8 mouse cellular contexts compared by ENCODE assay signal in genomic region chr2:23068370-23068737, GRCm38 (mm10). TPM values are rescaled to one million over a fixed set of nuclear protein-coding genes. Genes with fewer than 3 reads are reported as not detected.
A peak's percentile ranks its signal among the peaks of the same experiment; 100 is the strongest.
DNase-seq lines count a peak whose midpoint lies in the region; ATAC-seq lines count a peak whose summit lies in the region.

No protein-coding gene starts in this region.

- H3K36me3 ChIP-seq in neural tube, embryonic 11.5 days (ENCODE audit: control insufficient read depth, insufficient read depth, low read length): no peaks in the 10 kb centered on the region
- no peaks in the 10 kb centered on the region for H3K36me3 ChIP-seq in embryonic facial prominence, embryonic 15.5 days
- H3K36me3 ChIP-seq in intestine, embryonic 15.5 days: no peaks in the 10 kb centered on the region
- H3K36me3 ChIP-seq in midbrain, embryonic 16.5 days (ENCODE audit: control insufficient read depth, insufficient read depth, low read length): no peaks in the 10 kb centered on the region

- peak overlapping the region; percentile 74 for H3K9ac ChIP-seq in neural tube, embryonic 11.5 days (ENCODE audit: low read length)
- peak overlapping the region; percentile 80 for H3K9ac ChIP-seq in embryonic facial prominence, embryonic 15.5 days
- H3K9ac ChIP-seq in intestine, embryonic 15.5 days: peak overlapping the region; percentile 78
- H3K9ac ChIP-seq in midbrain, embryonic 16.5 days (ENCODE audit: low read depth, low read length): peak overlapping the region; percentile 80

- ATAC-seq in neural tube, embryonic 11.5 days (ENCODE audit: insufficient read depth, low FRiP score, low TSS enrichment): peak; percentile 66
- ATAC-seq in embryonic facial prominence, embryonic 15.5 days (ENCODE audit: insufficient number of reproducible peaks, low FRiP score, low TSS enrichment, low read depth): peak; percentile 41; the same call in 1 of the 2 replicates
- peak; percentile 75 for ATAC-seq in intestine, embryonic 15.5 days
- peak; percentile 78 for ATAC-seq in midbrain, embryonic 16.5 days

- under 1% methylated on average over 21 of the region's 21 CpGs for WGBS in neural tube, embryonic 11.5 days
- WGBS in embryonic facial prominence, embryonic 15.5 days: under 1% methylated on average over 21 of the region's 21 CpGs
- WGBS in intestine, embryonic 15.5 days: under 1% methylated on average over 21 of the region's 21 CpGs
- 0% methylated on average over 21 of the region's 21 CpGs for WGBS in midbrain, embryonic 16.5 days

- no peaks in the 10 kb centered on the region for H3K27me3 ChIP-seq in neural tube, embryonic 11.5 days (ENCODE audit: control insufficient read depth, insufficient read depth, low read length)
- H3K27me3 ChIP-seq in embryonic facial prominence, embryonic 15.5 days: no peaks in the 10 kb centered on the region
- H3K27me3 ChIP-seq in intestine, embryonic 15.5 days (replicated peaks): no peaks in the 10 kb centered on the region
- H3K27me3 ChIP-seq in midbrain, embryonic 16.5 days (ENCODE audit: control insufficient read depth, insufficient read depth, low read depth, low read length): no peaks in the 10 kb centered on the region

- peak overlapping the region; percentile 87 for H3K27ac ChIP-seq in neural tube, embryonic 11.5 days (ENCODE audit: low read depth, low read length)
- peak overlapping the region; percentile 96 for H3K27ac ChIP-seq in embryonic facial prominence, embryonic 15.5 days (replicated peaks)
- H3K27ac ChIP-seq in intestine, embryonic 15.5 days: peak overlapping the region; percentile 96
- peak overlapping the region; percentile 93 for H3K27ac ChIP-seq in midbrain, embryonic 16.5 days (ENCODE audit: low read length)

- no peaks in the 10 kb centered on the region for H3K4me1 ChIP-seq in neural tube, embryonic 11.5 days (ENCODE audit: control insufficient read depth, insufficient read depth, low read length)
- no peaks in the 10 kb centered on the region for H3K4me1 ChIP-seq in embryonic facial prominence, embryonic 15.5 days
- no peaks in the 10 kb centered on the region for H3K4me1 ChIP-seq in intestine, embryonic 15.5 days (replicated peaks)
- H3K4me1 ChIP-seq in midbrain, embryonic 16.5 days (ENCODE audit: control insufficient read depth, insufficient read depth, low read length): peaks cover 17% of the 10 kb centered on the region

- H3K9me3 ChIP-seq in neural tube, embryonic 11.5 days (ENCODE audit: control insufficient read depth, low read length): no peaks in the 10 kb centered on the region
- H3K9me3 ChIP-seq in embryonic facial prominence, embryonic 15.5 days (replicated peaks): no peaks in the 10 kb centered on the region
- no peaks in the 10 kb centered on the region for H3K9me3 ChIP-seq in intestine, embryonic 15.5 days
- H3K9me3 ChIP-seq in midbrain, embryonic 16.5 days (replicated peaks; ENCODE audit: control insufficient read depth, low read length, poor library complexity, severe bottlenecking): no peaks in the 10 kb centered on the region

- DNase-seq in neural tube, embryonic 11.5 days (ENCODE audit: low spot score): no peak
- no peak for DNase-seq in neural tube, embryonic 10.5 days (ENCODE audit: extremely low spot score, low spot score)
- no peak for DNase-seq in layer of hippocampus, postnatal 10 days (ENCODE audit: low spot score in 2 of 2)
- DNase-seq in ovary, postnatal 10 days (ENCODE audit: low spot score): no peak
- no peak for DNase-seq in thymus, postnatal 10 days (ENCODE audit: low spot score in 2 of 2)

- peak overlapping the region; percentile 56 for H3K4me3 ChIP-seq in neural tube, embryonic 11.5 days (ENCODE audit: low read depth, low read length)
- peak overlapping the region; percentile 65 for H3K4me3 ChIP-seq in embryonic facial prominence, embryonic 15.5 days (replicated peaks)
- peak overlapping the region; percentile 69 for H3K4me3 ChIP-seq in intestine, embryonic 15.5 days (replicated peaks)
- H3K4me3 ChIP-seq in midbrain, embryonic 16.5 days (ENCODE audit: low read depth, low read length): peak overlapping the region; percentile 59

- H3K4me2 ChIP-seq in neural tube, embryonic 11.5 days (ENCODE audit: low read depth): peak overlapping the region; percentile 91
- H3K4me2 ChIP-seq in embryonic facial prominence, embryonic 15.5 days (replicated peaks): peak overlapping the region; percentile 95
- H3K4me2 ChIP-seq in intestine, embryonic 15.5 days (replicated peaks): peak overlapping the region; percentile 98
- peak overlapping the region; percentile 92 for H3K4me2 ChIP-seq in midbrain, embryonic 16.5 days (ENCODE audit: low read length)

RNA-seq across cellular contexts. Expression of gene Acbd5, which starts 0.4 kb away (rescaled TPM):
- polyA plus RNA-seq in neural tube, embryonic 11.5 days (2014; fragmentation: Nextera tagmentation; extraction: Ambion mirVana): 43.5 and 45.1 TPM in 2 replicates
- 33.1 and 35.7 TPM in 2 replicates for polyA plus RNA-seq in embryonic facial prominence, embryonic 15.5 days (2015; fragmentation: Nextera tagmentation; extraction: Ambion mirVana)
- polyA plus RNA-seq in intestine, embryonic 15.5 days (2015; fragmentation: Nextera tagmentation; extraction: Ambion mirVana): 31.0 and 31.8 TPM in 2 replicates
- 80.2 and 80.6 TPM in 2 replicates for polyA plus RNA-seq in midbrain, embryonic 16.5 days (2015; fragmentation: Nextera tagmentation; extraction: Ambion mirVana)
- total RNA-seq in layer of hippocampus, postnatal 10 days (2021): 10 to 100 TPM; 68.9 to 80.7 TPM

RNA-seq across cellular contexts. Expression of gene Abi1, which starts 28.3 kb away (rescaled TPM):
- 47.1 and 48.1 TPM in 2 replicates for polyA plus RNA-seq in neural tube, embryonic 11.5 days (2014; fragmentation: Nextera tagmentation; extraction: Ambion mirVana)
- polyA plus RNA-seq in embryonic facial prominence, embryonic 15.5 days (2015; fragmentation: Nextera tagmentation; extraction: Ambion mirVana): 51.8 and 53.9 TPM in 2 replicates
- 46.6 TPM in 2 replicates for polyA plus RNA-seq in intestine, embryonic 15.5 days (2015; fragmentation: Nextera tagmentation; extraction: Ambion mirVana)
- 66.1 and 71.2 TPM in 2 replicates for polyA plus RNA-seq in midbrain, embryonic 16.5 days (2015; fragmentation: Nextera tagmentation; extraction: Ambion mirVana)
- 100 to 1,000 TPM; 158 to 164 TPM for total RNA-seq in layer of hippocampus, postnatal 10 days (2021)
